Mouse (Mus musculus): Measurements from ENCODE around the gene Hcar2.

Hcar2 gene

GRCm38 (mm10) chr5:123862374-123863350 is 2.6 kb downstream of the Hcar2 start:
- DNase-seq (ENCODE audit: low read depth, low spot score): no peak

GRCm38 (mm10) chr5:123858798-123859197 is 6.5 kb downstream of the Hcar2 start:
- DNase-seq (ENCODE audit: low read depth, low spot score): no peak

- no peak for DNase-seq (ENCODE audit: low read depth, low spot score)
Measured at GRCm38 (mm10) chr5:123854511-123854910, 10.8 kb downstream of the Hcar2 start.

GRCm38 (mm10) chr5:123853877-123854504 is 11.3 kb downstream of the Hcar2 start:
- DNase-seq (ENCODE audit: low read depth, low spot score): no peak

- peak; percentile 10 for DNase-seq (ENCODE audit: low read depth, low spot score)
Measured at GRCm38 (mm10) chr5:123851398-123851797, 13.9 kb downstream of the Hcar2 start.

- no peak for DNase-seq (ENCODE audit: low read depth, low spot score)
Measured at GRCm38 (mm10) chr5:123844316-123844715, 21.0 kb downstream of the Hcar2 start.

GRCm38 (mm10) chr5:123843816-123844215 is 21.5 kb downstream of the Hcar2 start:
- no peak for DNase-seq (ENCODE audit: low read depth, low spot score)

GRCm38 (mm10) chr5:123842935-123843282 is 22.4 kb downstream of the Hcar2 start:
- DNase-seq (ENCODE audit: low read depth, low spot score): no peak

- DNase-seq (ENCODE audit: low read depth, low spot score): no peak
Measured at GRCm38 (mm10) chr5:123842221-123842934, 22.9 kb downstream of the Hcar2 start.

- DNase-seq (ENCODE audit: low read depth, low spot score): no peak
Measured at GRCm38 (mm10) chr5:123837371-123837770, 27.9 kb downstream of the Hcar2 start.

GRCm38 (mm10) chr5:123834836-123835235 is 30.5 kb downstream of the Hcar2 start:
- no peak for DNase-seq (ENCODE audit: low read depth, low spot score)

- no peak for DNase-seq (ENCODE audit: low read depth, low spot score)
Measured at GRCm38 (mm10) chr5:123832309-123832708, 33.0 kb downstream of the Hcar2 start.

- no peak for DNase-seq (ENCODE audit: low read depth, low spot score)
Measured at GRCm38 (mm10) chr5:123827659-123828091, 37.6 kb downstream of the Hcar2 start.

- no peak for DNase-seq (ENCODE audit: low read depth, low spot score)
Measured at GRCm38 (mm10) chr5:123822706-123823105, 42.6 kb downstream of the Hcar2 start.

- no peak for DNase-seq (ENCODE audit: low read depth, low spot score)
Measured at GRCm38 (mm10) chr5:123821264-123821571, 44.1 kb downstream of the Hcar2 start.

- no peak for DNase-seq (ENCODE audit: low read depth, low spot score)
Measured at GRCm38 (mm10) chr5:123820501-123821263, 44.6 kb downstream of the Hcar2 start.

- no peak for DNase-seq (ENCODE audit: low read depth, low spot score)
Measured at GRCm38 (mm10) chr5:123818941-123819577, 46.2 kb downstream of the Hcar2 start.

- no peak for DNase-seq (ENCODE audit: low read depth, low spot score)
Measured at GRCm38 (mm10) chr5:123816891-123817290, 48.4 kb downstream of the Hcar2 start.

All from mesoderm, embryonic 11.5 days (tissue).